In genomic region chr13:99943525-99943924, GRCm38 (mm10) we compare ENCODE assay signal across 22 mouse cellular contexts. TPM values are rescaled to one million over a fixed set of nuclear protein-coding genes. Genes with fewer than 3 reads are reported as not detected.
DNase-seq lines count a peak whose midpoint lies in the region; ATAC-seq and TF ChIP-seq lines count a peak whose summit lies in the region.
"Had no signal": no experiment of that assay in that cellular context is flagged by ENCODE, and none has a peak within 500 bp of the region (broad histone marks: within the 10 kb centered on the region; RNA-seq: fewer than 3 reads in every experiment).

No protein-coding gene starts in this region.

- H3K4me3 ChIP-seq in heart, adult 2 months: no peak overlapping the region
- H3K4me3 ChIP-seq in liver, embryonic 14.5 days (ENCODE audit: insufficient read depth in 1 of 2, low read depth in 2 of 2, low read length in 2 of 2): no peak overlapping the region
- H3K4me3 ChIP-seq in liver, embryonic 11.5 days (ENCODE audit: low read depth, low read length): no peak overlapping the region
- no peak overlapping the region for H3K4me3 ChIP-seq in CH12.LX (replicated peaks in 1 of 3; ENCODE audit: low read depth in 2 of 3, low read length in 2 of 3, poor library complexity in 1 of 3)
- no peak overlapping the region for H3K4me3 ChIP-seq in cerebellum, adult 2 months (replicated peaks; ENCODE audit: insufficient read depth, low read depth, low read length)
- H3K4me3 ChIP-seq: embryonic facial prominence, embryonic 10.5 days; liver, embryonic 13.5 days; midbrain, embryonic 12.5 days had no signal

- no peak overlapping the region for H3K27ac ChIP-seq in heart, adult 2 months
- H3K27ac ChIP-seq in liver, embryonic 14.5 days: no peak overlapping the region
- H3K27ac ChIP-seq in liver, embryonic 11.5 days (ENCODE audit: low read depth, low read length): no peak overlapping the region
- H3K27ac ChIP-seq in CH12.LX (ENCODE audit: insufficient read depth, low read depth): no peak overlapping the region
- no peak overlapping the region for H3K27ac ChIP-seq in cerebellum, adult 2 months (ENCODE audit: insufficient read depth, low read length)
- H3K27ac ChIP-seq: embryonic facial prominence, embryonic 10.5 days; liver, embryonic 13.5 days; macrophage; midbrain, embryonic 12.5 days had no signal

- H3K4me1 ChIP-seq in heart, adult 2 months (ENCODE audit: control insufficient read depth, insufficient read depth, low read length): no peaks in the 10 kb centered on the region
- no peaks in the 10 kb centered on the region for H3K4me1 ChIP-seq in liver, embryonic 14.5 days (replicated peaks; ENCODE audit: control insufficient read depth in 2 of 2, insufficient read depth in 2 of 2, low read length in 1 of 2)
- H3K4me1 ChIP-seq in liver, embryonic 11.5 days (replicated peaks; ENCODE audit: control insufficient read depth, insufficient read depth, low read length): no peaks in the 10 kb centered on the region
- H3K4me1 ChIP-seq in CH12.LX (ENCODE audit: control insufficient read depth in 1 of 2, insufficient read depth in 2 of 2): peaks cover 6 to 42% of the 10 kb centered on the region in 2 experiments; a peak in 3 of 4 replicates
- H3K4me1 ChIP-seq in cerebellum, adult 2 months (ENCODE audit: control insufficient read depth, insufficient read depth, low read length): no peaks in the 10 kb centered on the region
- H3K4me1 ChIP-seq: liver, embryonic 13.5 days had no signal

- no peak overlapping the region for H3K4me2 ChIP-seq in liver, embryonic 14.5 days (ENCODE audit: low read depth)
- H3K4me2 ChIP-seq in liver, embryonic 11.5 days: no peak overlapping the region
- no peak overlapping the region for H3K4me2 ChIP-seq in CH12.LX (ENCODE audit: insufficient read depth, low read depth, poor library complexity, severe bottlenecking)
- H3K4me2 ChIP-seq: liver, embryonic 13.5 days; midbrain, embryonic 12.5 days had no signal

- no peaks in the 10 kb centered on the region for H3K27me3 ChIP-seq in heart, adult 2 months (ENCODE audit: control insufficient read depth, insufficient read depth, low read length)
- H3K27me3 ChIP-seq in liver, embryonic 14.5 days (ENCODE audit: control insufficient read depth, insufficient read depth, low read length): no peaks in the 10 kb centered on the region
- H3K27me3 ChIP-seq in liver, embryonic 11.5 days (replicated peaks; ENCODE audit: control insufficient read depth, insufficient read depth, low read length): no peaks in the 10 kb centered on the region
- H3K27me3 ChIP-seq in CH12.LX (replicated peaks) (no peaks in the 10 kb centered on the region), Patski (no peaks in the 10 kb centered on the region)
- H3K27me3 ChIP-seq in cerebellum, adult 2 months (ENCODE audit: control insufficient read depth, insufficient read depth, low read length): no peaks in the 10 kb centered on the region
- H3K27me3 ChIP-seq: liver, embryonic 13.5 days; midbrain, embryonic 12.5 days had no signal

- WGBS in heart, adult 2 months: 96% methylated on average over 2 of the region's 2 CpGs
- 67% methylated on average over 2 of the region's 2 CpGs for WGBS in liver, embryonic 14.5 days (ENCODE audit: insufficient replicate concordance)
- 90% methylated on average over 2 of the region's 2 CpGs for WGBS in liver, embryonic 11.5 days
- 96% methylated on average over 2 of the region's 2 CpGs for WGBS in cerebellum, adult 2 months

- peak; percentile 7 for TF ChIP-seq RAD21 in CH12.LX (IDR thresholded peaks at IDR 0.05; ENCODE audit: low read depth, low read length)

- H3K36me3 ChIP-seq in heart, adult 2 months (ENCODE audit: control insufficient read depth, insufficient read depth, low read length): no peaks in the 10 kb centered on the region
- H3K36me3 ChIP-seq in liver, embryonic 14.5 days (replicated peaks; ENCODE audit: control insufficient read depth, insufficient read depth, low read depth): no peaks in the 10 kb centered on the region
- no peaks in the 10 kb centered on the region; the same call in 1 of the 2 replicates for H3K36me3 ChIP-seq in liver, embryonic 11.5 days (ENCODE audit: control insufficient read depth, insufficient read depth, low read length)
- peaks cover 7 to 12% of the 10 kb centered on the region in 2 experiments for H3K36me3 ChIP-seq in CH12.LX (replicated peaks in 1 of 2; ENCODE audit: control insufficient read depth in 1 of 2, insufficient read depth in 1 of 2, low read length in 1 of 2)

- ATAC-seq in liver, embryonic 14.5 days (ENCODE audit: insufficient read depth): no peak
- no peak for ATAC-seq in liver, embryonic 11.5 days (replicated peaks; ENCODE audit: low FRiP score)
- ATAC-seq in Patski: no peak
- ATAC-seq: forebrain, embryonic 14.5 days; intestine, embryonic 16.5 days had no signal

- intact Hi-C loops in heart, adult 2 months (cut with DNase I): no loop called here

- no peaks in the 10 kb centered on the region for H3K79me2 ChIP-seq in heart, adult 2 months (replicated peaks; ENCODE audit: control insufficient read depth, insufficient read depth, low read length)
- H3K79me2 ChIP-seq in CH12.LX (replicated peaks; ENCODE audit: control insufficient read depth, extremely low read depth, insufficient read depth, poor library complexity, severe bottlenecking): no peaks in the 10 kb centered on the region

- dilution Hi-C loops in CH12.LX (cut with MboI; ENCODE audit: extremely low pct_ligation_motif_present, extremely low pct_unique_long_range_greater_than_20kb, low sequenced_read_pairs): no loop called here

- DNase-seq in heart, adult 2 months: no peak
- DNase-seq in heart, adult 9 months (ENCODE audit: low spot score in 2 of 2): no peak
- no peak for DNase-seq in liver, embryonic 14.5 days (ENCODE audit: low read depth in 3 of 3, low spot score in 3 of 3)
- no peak for DNase-seq in liver, embryonic 11.5 days (ENCODE audit: low spot score)
- DNase-seq in CH12.LX (ENCODE audit: extremely low read depth): no peak
- no peak for DNase-seq in Patski (ENCODE audit: low read depth, low spot score)
- no peak for DNase-seq in cerebellum, adult 2 months
- DNase-seq in cerebellum, postnatal 4 days (ENCODE audit: low spot score in 2 of 2): no peak
- DNase-seq: adrenal gland, postnatal 10 days; cerebellum, adult 11-12 months; cerebellum, postnatal 36 days; kidney, postnatal 14 days; liver, embryonic 13.5 days; right cerebral cortex, postnatal 25 days; thymus, postnatal 36 days had no signal

- POLR2A ChIA-PET in Patski (lab: Charles Lee): no interaction called here

- TF ChIP-seq EP300 in heart, adult 2 months (IDR thresholded peaks at IDR 0.05; ENCODE audit: insufficient read depth, low read depth, low read length): no peak
- TF ChIP-seq EP300 in liver, embryonic 14.5 days (IDR thresholded peaks at IDR 0.05; ENCODE audit: low read depth): no peak
- TF ChIP-seq EP300 in CH12.LX (IDR thresholded peaks at IDR 0.05; ENCODE audit: low read length): no peak

- no peak overlapping the region for H3K9ac ChIP-seq in heart, adult 2 months (ENCODE audit: low read depth, low read length)
- H3K9ac ChIP-seq in liver, embryonic 14.5 days (replicated peaks): no peak overlapping the region
- H3K9ac ChIP-seq in liver, embryonic 11.5 days (ENCODE audit: low read depth, low read length): no peak overlapping the region
- H3K9ac ChIP-seq in CH12.LX (ENCODE audit: insufficient read depth, low read depth): no peak overlapping the region
- H3K9ac ChIP-seq: liver, embryonic 13.5 days; midbrain, embryonic 12.5 days had no signal

- no peaks in the 10 kb centered on the region for H3K9me3 ChIP-seq in liver, embryonic 14.5 days (ENCODE audit: control insufficient read depth, low read length)
- H3K9me3 ChIP-seq in liver, embryonic 11.5 days (ENCODE audit: control insufficient read depth, low read length): no peaks in the 10 kb centered on the region
- peaks cover 5% of the 10 kb centered on the region for H3K9me3 ChIP-seq in CH12.LX (replicated peaks; ENCODE audit: low read length)
- H3K9me3 ChIP-seq: embryonic facial prominence, embryonic 10.5 days; liver, embryonic 13.5 days; midbrain, embryonic 12.5 days had no signal

- in situ Hi-C loops in CH12.LX (cut with MboI; ENCODE audit: low pct_ligation_motif_present, low pct_unique_long_range_greater_than_20kb, low sequenced_read_pairs): no loop called here
- in situ Hi-C loops in Patski (cut with MboI; ENCODE audit: low pct_unique_long_range_greater_than_20kb): no loop called here

- TF ChIP-seq POLR2A in heart, adult 2 months (IDR thresholded peaks at IDR 0.05; ENCODE audit: insufficient read depth, low read depth, low read length): no peak
- no peak for TF ChIP-seq POLR2A in CH12.LX (IDR thresholded peaks at IDR 0.05; ENCODE audit: low read depth, low read length)
- TF ChIP-seq POLR2A in cerebellum, adult 2 months (IDR thresholded peaks at IDR 0.05; ENCODE audit: borderline replicate concordance, insufficient read depth, low read length): no peak

- TF ChIP-seq CTCF in heart, adult 2 months (IDR thresholded peaks at IDR 0.05): peak; percentile 18; the same call in 1 of the 2 replicates
- peak; percentile 35 for TF ChIP-seq CTCF in liver, embryonic 14.5 days (IDR thresholded peaks at IDR 0.05; ENCODE audit: low read depth)
- TF ChIP-seq CTCF in CH12.LX (conservative IDR thresholded peaks at IDR 0.05 in 1 of 2, IDR thresholded peaks at IDR 0.05 in 1 of 2; ENCODE audit: low read depth in 2 of 2, low read length in 2 of 2): peak in 1 of 2 experiments; percentile 38; a peak in 2 of 4 replicates
- peak; percentile 42 for TF ChIP-seq CTCF in Patski (IDR thresholded peaks at IDR 0.05)
- TF ChIP-seq CTCF in cerebellum, adult 2 months (IDR thresholded peaks at IDR 0.05; ENCODE audit: borderline replicate concordance, insufficient read depth, low read depth, low read length): no peak

- CTCF ChIA-PET in Patski (lab: Charles Lee): no interaction called here

TF ChIP-seq in CH12.LX, 34 proteins besides CTCF, POLR2A, EP300 and RAD21:
- TF ChIP-seq CHD2 (IDR thresholded peaks at IDR 0.05; ENCODE audit: low read length) (no peak), MAX (IDR thresholded peaks at IDR 0.05; ENCODE audit: low read length) (no peak), TBP (conservative IDR thresholded peaks at IDR 0.05; ENCODE audit: low read depth, low read length) (no peak), SMC3 (IDR thresholded peaks at IDR 0.05; ENCODE audit: low read depth, low read length) (peak; percentile 15; the same call in 1 of the 2 replicates)

RNA-seq across cellular contexts. Expression of gene Cartpt, which starts 42.6 kb away (rescaled TPM):
- total RNA-seq in heart, adult 2 months (2021): under 1 TPM; 0.26 to 0.41 TPM
- polyA plus RNA-seq in heart, adult 2 months (2012; rRNA removed): 0.25 and 0.79 TPM in 2 replicates
- not detected in 2 replicates for polyA plus RNA-seq in liver, embryonic 14.5 days (2012; rRNA removed)
- polyA plus RNA-seq in liver, embryonic 14.5 days (2014; fragmentation: Nextera tagmentation; extraction: Ambion mirVana): not detected in 2 replicates
- polyA plus RNA-seq in liver, embryonic 11.5 days (2014; fragmentation: Nextera tagmentation; extraction: Ambion mirVana): 0.27 and 0.47 TPM in 2 replicates
- total RNA-seq in CH12.LX (2012; rRNA removed) (not detected in 2 replicates), CH12.LX (2014; rRNA removed) (not detected in 2 replicates)
- polyA plus RNA-seq in CH12.LX (2012; ENCODE audit: insufficient read length, low read depth) (not detected in 2 replicates), Patski (2021) (not detected)
- 5.3 and 6.0 TPM in 2 replicates for polyA plus RNA-seq in cerebellum, adult 2 months (2012; rRNA removed)
- total RNA-seq: granulocyte monocyte progenitor cell, adult 5-6 weeks had no signal
- polyA plus RNA-seq: heart, postnatal 0 days; liver, embryonic 13.5 days; macrophage had no signal
